Mouse (Mus musculus): ENCODE data around the gene Cep19. TPM values are rescaled to one million over a fixed set of nuclear protein-coding genes. Genes with fewer than 3 reads are reported as not detected.
A peak's percentile ranks its signal among the peaks of the same experiment; 100 is the strongest.

The Cep19 gene
- total and polyA plus RNA-seq, 2 experiments from 2014 or later, result 12.1 to 19.6 TPM

DNA sequence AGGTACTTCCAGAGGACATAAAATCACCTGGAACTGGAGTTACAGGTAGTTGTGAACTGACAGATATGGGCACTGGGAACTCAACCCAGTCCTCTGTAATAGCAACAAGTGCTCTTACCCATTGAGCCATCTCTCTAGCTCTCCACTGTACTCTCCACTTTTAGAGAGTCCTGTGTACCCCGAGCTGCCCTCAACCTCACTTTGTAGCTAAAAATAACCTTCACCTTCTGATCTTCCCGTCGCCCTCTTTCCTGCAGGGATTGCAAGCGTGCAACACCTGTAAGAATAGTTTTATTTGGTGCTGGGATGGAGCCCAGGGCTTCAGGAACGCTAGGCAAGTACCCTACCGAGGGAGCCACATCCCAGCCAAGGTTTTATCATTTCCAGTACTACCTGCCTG is 16.2 kb downstream of the Cep19 start:
- Histone ChIP-seq H3K27me3 (ENCODE audit: control insufficient read depth, insufficient read depth, low read length) (no peaks in the 10 kb centered on the region), H3K4me3 (ENCODE audit: low read depth, low read length) (no peak overlapping the region), H3K4me1 (ENCODE audit: control insufficient read depth, insufficient read depth) (no peaks in the 10 kb centered on the region), H3K9me3 (replicated peaks; ENCODE audit: control insufficient read depth, low read length) (no peaks in the 10 kb centered on the region), H3K4me2 (ENCODE audit: low read depth, low read length) (no peak overlapping the region), H3K36me3 (replicated peaks; ENCODE audit: control insufficient read depth, insufficient read depth, low read length) (no peaks in the 10 kb centered on the region), H3K9ac (replicated peaks; ENCODE audit: low read depth, low read length) (no peak overlapping the region), H3K27ac (ENCODE audit: low read depth) (no peak overlapping the region)
- WGBS, result 19% methylated on average over 6 of the region's 6 CpGs
- ATAC-seq (ENCODE audit: insufficient read depth, low read depth) (no peak), DNase-seq (ENCODE audit: low spot score) (no peak)
- TF ChIP-seq CTCF (IDR thresholded peaks at IDR 0.05; ENCODE audit: low read depth), result no peak
- no peak for TF ChIP-seq EP300 (IDR thresholded peaks at IDR 0.05; ENCODE audit: low read depth)

DNA sequence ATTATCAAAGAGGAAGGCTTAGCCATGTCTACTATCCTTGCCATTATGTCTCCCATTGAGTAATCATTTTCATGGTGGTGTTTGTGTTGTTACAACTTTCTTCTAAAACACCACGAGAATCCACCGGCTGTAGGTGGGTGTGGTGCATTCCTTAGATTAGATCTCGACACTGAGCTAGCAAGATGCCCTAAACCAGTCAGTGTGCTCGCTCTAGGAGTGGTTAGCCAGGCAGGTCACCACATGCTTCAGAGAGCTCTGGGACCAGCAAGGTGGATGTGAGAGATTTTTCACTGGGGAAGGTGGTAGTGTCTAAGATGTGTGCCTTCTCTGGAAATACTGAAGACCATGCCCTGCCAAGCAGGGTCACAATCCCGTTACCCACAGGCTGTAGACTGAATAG is 16.6 kb downstream of the Cep19 start:
- TF ChIP-seq CTCF (IDR thresholded peaks at IDR 0.05; ENCODE audit: low read depth) (no peak), EP300 (IDR thresholded peaks at IDR 0.05; ENCODE audit: low read depth) (no peak)
- Histone ChIP-seq H3K9ac (replicated peaks; ENCODE audit: low read depth, low read length) (no peak overlapping the region), H3K4me3 (ENCODE audit: low read depth, low read length) (no peak overlapping the region), H3K9me3 (replicated peaks; ENCODE audit: control insufficient read depth, low read length) (no peaks in the 10 kb centered on the region), H3K27ac (ENCODE audit: low read depth) (no peak overlapping the region), H3K27me3 (ENCODE audit: control insufficient read depth, insufficient read depth, low read length) (no peaks in the 10 kb centered on the region), H3K4me1 (ENCODE audit: control insufficient read depth, insufficient read depth) (no peaks in the 10 kb centered on the region), H3K36me3 (replicated peaks; ENCODE audit: control insufficient read depth, insufficient read depth, low read length) (no peaks in the 10 kb centered on the region), H3K4me2 (ENCODE audit: low read depth, low read length) (no peak overlapping the region)
- 25% methylated on average over 5 of the region's 5 CpGs for WGBS
- ATAC-seq (ENCODE audit: insufficient read depth, low read depth) (no peak), DNase-seq (ENCODE audit: low spot score) (no peak)

DNA sequence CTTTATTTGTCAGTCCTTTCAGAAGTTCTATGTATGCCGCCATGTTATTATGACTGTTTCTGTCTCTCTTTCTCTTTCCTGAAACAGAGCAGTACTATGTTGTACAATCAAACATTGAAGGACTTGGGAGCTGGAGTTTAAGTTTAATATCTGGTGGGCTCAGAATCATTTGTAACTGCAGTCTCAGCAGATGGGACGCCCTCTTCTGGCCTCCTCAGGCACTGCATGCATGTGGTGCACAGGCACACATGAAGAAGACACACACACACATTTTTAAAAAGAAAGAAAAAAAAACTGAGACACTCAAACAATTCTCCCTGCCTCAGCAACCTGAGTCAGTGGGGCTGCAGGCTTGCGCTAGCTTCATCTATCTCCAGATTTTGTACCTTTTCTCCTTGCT is 20.9 kb downstream of the Cep19 start:
- Histone ChIP-seq H3K27ac (ENCODE audit: low read depth) (no peak overlapping the region), H3K4me2 (ENCODE audit: low read depth, low read length) (no peak overlapping the region), H3K36me3 (replicated peaks; ENCODE audit: control insufficient read depth, insufficient read depth, low read length) (no peaks in the 10 kb centered on the region), H3K27me3 (ENCODE audit: control insufficient read depth, insufficient read depth, low read length) (no peaks in the 10 kb centered on the region), H3K4me3 (ENCODE audit: low read depth, low read length) (no peak overlapping the region), H3K9ac (replicated peaks; ENCODE audit: low read depth, low read length) (no peak overlapping the region), H3K9me3 (replicated peaks; ENCODE audit: control insufficient read depth, low read length) (no peaks in the 10 kb centered on the region), H3K4me1 (ENCODE audit: control insufficient read depth, insufficient read depth) (no peaks in the 10 kb centered on the region)
- WGBS, result 80% methylated on average over 3 of the region's 3 CpGs
- TF ChIP-seq CTCF (IDR thresholded peaks at IDR 0.05; ENCODE audit: low read depth) (no peak), EP300 (IDR thresholded peaks at IDR 0.05; ENCODE audit: low read depth) (no peak)
- ATAC-seq (ENCODE audit: insufficient read depth, low read depth), result no peak
- DNase-seq (ENCODE audit: low spot score), result no peak

DNA sequence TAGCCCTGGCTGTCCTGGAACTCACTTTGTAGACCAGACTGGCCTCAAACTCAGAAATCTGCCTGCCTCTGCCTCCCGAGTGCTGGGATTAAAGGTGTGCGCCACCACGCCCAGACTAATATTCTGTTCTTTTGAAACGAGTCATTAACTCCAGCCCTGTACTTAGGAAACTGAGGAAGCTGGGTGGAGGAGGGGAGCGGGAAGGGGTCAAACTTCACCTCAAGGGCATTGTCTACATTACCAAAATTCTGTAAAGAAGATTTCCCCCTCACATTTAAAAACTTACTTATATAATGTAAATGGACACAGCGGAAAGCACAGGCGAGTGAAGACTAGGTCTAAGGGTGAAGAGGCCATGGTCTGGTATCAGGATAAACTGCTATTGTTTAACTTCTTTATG is 24.4 kb downstream of the Cep19 start:
- no peaks in the 10 kb centered on the region for H3K4me1 ChIP-seq (ENCODE audit: control insufficient read depth, insufficient read depth)
- no peak for ATAC-seq (ENCODE audit: insufficient read depth, low read depth)
- TF ChIP-seq EP300 (IDR thresholded peaks at IDR 0.05; ENCODE audit: low read depth) (no peak), CTCF (IDR thresholded peaks at IDR 0.05; ENCODE audit: low read depth) (no peak)

DNA sequence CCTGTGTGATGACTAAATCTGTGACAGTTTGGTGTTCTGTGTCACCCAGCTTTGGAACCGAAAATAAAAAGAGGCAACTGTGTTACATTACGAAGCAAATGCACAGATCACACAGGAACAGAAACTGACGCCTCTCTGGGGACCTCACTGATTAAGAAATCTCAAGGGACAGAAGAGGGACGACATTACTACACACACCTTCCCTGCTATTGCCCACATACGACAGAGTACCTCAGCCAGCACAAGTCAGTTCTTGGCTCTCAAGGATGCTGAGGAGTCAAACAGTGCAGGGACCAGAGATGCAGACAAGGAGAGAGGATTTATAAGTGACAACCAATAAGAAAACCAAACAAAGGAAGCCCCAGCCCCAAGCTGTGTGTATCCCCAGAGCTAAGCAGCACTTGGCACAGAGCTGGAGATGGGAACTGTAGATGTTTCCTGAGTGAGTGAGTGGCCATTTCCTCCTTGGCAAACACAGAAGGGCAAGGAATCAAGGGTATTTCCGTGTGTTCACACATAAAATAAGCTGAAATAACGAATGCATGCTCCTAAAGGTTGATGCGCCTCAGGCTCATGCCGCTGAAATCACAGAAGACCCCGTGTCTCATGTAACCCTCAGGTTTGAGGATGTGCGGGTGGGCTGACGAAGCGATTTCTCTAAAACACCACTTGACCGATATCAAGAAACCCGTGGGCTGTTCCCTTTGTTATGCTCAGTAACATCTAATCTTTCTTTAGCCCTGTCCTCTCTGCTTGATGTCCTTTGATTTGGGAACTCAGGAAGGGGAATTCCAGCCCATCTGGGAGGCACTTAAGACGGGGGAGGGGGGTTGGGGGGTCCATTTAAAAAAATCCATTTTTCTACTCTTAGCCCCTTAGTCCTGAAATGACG is 25.1 kb downstream of the Cep19 start:
- no peaks in the 10 kb centered on the region for H3K36me3 ChIP-seq (replicated peaks; ENCODE audit: control insufficient read depth, insufficient read depth, low read length)
- H3K9ac ChIP-seq (replicated peaks; ENCODE audit: low read depth, low read length), result no peak overlapping the region
- DNase-seq (ENCODE audit: low spot score) (peak; percentile 19), ATAC-seq (ENCODE audit: insufficient read depth, low read depth) (0 out of 2 replicates have a peak, but pooled peaks have one; percentile 57)
- TF ChIP-seq CTCF (IDR thresholded peaks at IDR 0.05; ENCODE audit: low read depth) (no peak), EP300 (IDR thresholded peaks at IDR 0.05; ENCODE audit: low read depth) (no peak)
- H3K4me2 ChIP-seq (ENCODE audit: low read depth, low read length), result no peak overlapping the region
- WGBS, result 42% methylated on average over 17 of the region's 17 CpGs
- no peaks in the 10 kb centered on the region for H3K27me3 ChIP-seq (ENCODE audit: control insufficient read depth, insufficient read depth, low read length)
- 0 out of 2 replicates have a peak, but pooled peaks cover 2% of the 10 kb centered on the region for H3K4me1 ChIP-seq (ENCODE audit: control insufficient read depth, insufficient read depth)
- peak overlapping the region; percentile 58 for H3K27ac ChIP-seq (ENCODE audit: low read depth)
- no peaks in the 10 kb centered on the region for H3K9me3 ChIP-seq (replicated peaks; ENCODE audit: control insufficient read depth, low read length)
- no peak overlapping the region for H3K4me3 ChIP-seq (ENCODE audit: low read depth, low read length)

More for the DNA sequence above, 24.4 kb downstream of the Cep19 start:
- Histone ChIP-seq H3K27me3 (ENCODE audit: control insufficient read depth, insufficient read depth, low read length) (no peaks in the 10 kb centered on the region), H3K4me3 (ENCODE audit: low read depth, low read length) (no peak overlapping the region), H3K27ac (ENCODE audit: low read depth) (0 out of 2 replicates have a peak overlapping the region, but pooled peaks have one; percentile 58), H3K4me2 (ENCODE audit: low read depth, low read length) (no peak overlapping the region), H3K9me3 (replicated peaks; ENCODE audit: control insufficient read depth, low read length) (no peaks in the 10 kb centered on the region), H3K9ac (replicated peaks; ENCODE audit: low read depth, low read length) (no peak overlapping the region), H3K36me3 (replicated peaks; ENCODE audit: control insufficient read depth, insufficient read depth, low read length) (no peaks in the 10 kb centered on the region)
- WGBS, result 86% methylated on average over 7 of the region's 7 CpGs
- DNase-seq (ENCODE audit: low spot score), result no peak

Data from heart, postnatal 0 days (tissue).